Mouse (Mus musculus) MEL (cell line): ENCODE results near the gene Ppig.

Experiments used
- CHD2 ChIP-seq: IDR thresholded peaks from 2 replicates; pipeline ENCODE4 v1.6.1; 2011; ENCODE audit warnings: low read length, improper control_type of control experiment
- CTCF ChIP-seq, 3 experiments: IDR thresholded peaks in 2 of 3; conservative IDR thresholded peaks in 1 of 3; 2 replicates each; pipeline ENCODE4 v1.5.1; 2011 to 2012; ENCODE audit warnings: low read length in 3 of 3, low read depth in 2 of 3, mild to moderate bottlenecking in 2 of 3, improper control_type of control experiment in 1 of 3, inconsistent platforms in 1 of 3, mixed read lengths in 1 of 3, moderate library complexity in 1 of 3; ENCODE audit not compliant: control insufficient read depth in 1 of 3, insufficient read depth in 1 of 3, poor library complexity in 1 of 3, severe bottlenecking in 1 of 3
- ETS1 ChIP-seq: IDR thresholded peaks from 2 replicates; pipeline ENCODE4 v1.6.1; 2012; ENCODE audit warnings: low read depth, mild to moderate bottlenecking, inconsistent platforms, low read length, improper control_type of control experiment, moderate library complexity
- HCFC1 ChIP-seq: IDR thresholded peaks from 2 replicates; pipeline ENCODE4 v1.6.1; 2012; ENCODE audit warnings: low read depth, mild to moderate bottlenecking, inconsistent platforms, low read length, improper control_type of control experiment, moderate library complexity
- MAFK ChIP-seq: IDR thresholded peaks from 2 replicates; pipeline ENCODE4 v1.6.1; 2011; ENCODE audit warnings: low read depth, mild to moderate bottlenecking, low read length, improper control_type of control experiment, borderline replicate concordance
- MAX ChIP-seq: IDR thresholded peaks from 2 replicates; pipeline ENCODE4 v1.6.1; 2011; ENCODE audit warnings: low read length, improper control_type of control experiment
- POLR2AphosphoS2 ChIP-seq: IDR thresholded peaks from 2 replicates; pipeline ENCODE4 v1.6.1; 2011; ENCODE audit warnings: low read length, improper control_type of control experiment
- RAD21 ChIP-seq: IDR thresholded peaks from 2 replicates; pipeline ENCODE4 v1.6.1; 2011; ENCODE audit warnings: mild to moderate bottlenecking, low read depth, low read length, improper control_type of control experiment
- UBTF ChIP-seq: IDR thresholded peaks from 2 replicates; pipeline ENCODE4 v1.6.1; 2012; ENCODE audit warnings: low read depth, mild to moderate bottlenecking, inconsistent platforms, low read length, improper control_type of control experiment, moderate library complexity, borderline replicate concordance; ENCODE audit not compliant: insufficient read depth
- USF1 ChIP-seq: IDR thresholded peaks from 2 replicates; pipeline ENCODE4 v1.6.1; 2014; ENCODE audit warnings: low read depth, mild to moderate bottlenecking, inconsistent platforms, low read length, improper control_type of control experiment, moderate library complexity
- ZC3H11A ChIP-seq: IDR thresholded peaks from 2 replicates; pipeline ENCODE4 v1.6.1; 2012; ENCODE audit warnings: low read depth, mild to moderate bottlenecking, inconsistent platforms, low read length, improper control_type of control experiment
- ZNF384 ChIP-seq: IDR thresholded peaks from 2 replicates; pipeline ENCODE4 v1.6.1; 2012; ENCODE audit warnings: low read depth, mild to moderate bottlenecking, inconsistent platforms, low read length, improper control_type of control experiment

DNA sequence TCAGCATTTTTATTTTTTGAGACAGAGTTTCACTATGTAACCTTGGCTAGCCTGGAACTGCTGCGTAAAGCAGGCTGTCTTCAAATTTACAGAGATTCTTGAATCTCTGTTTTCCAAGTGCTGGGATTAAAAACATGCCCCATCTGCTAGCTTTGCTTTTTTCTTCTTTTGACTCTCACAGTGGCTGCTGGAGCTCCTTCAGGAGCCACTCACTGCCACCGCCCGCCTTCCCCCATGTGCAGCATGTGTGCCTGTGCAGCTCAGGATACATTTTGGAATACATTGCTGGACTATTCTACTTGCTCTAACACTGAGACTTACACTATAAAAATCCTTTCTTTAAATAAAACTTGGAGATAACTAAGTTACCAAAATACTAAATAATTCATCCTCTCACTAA lies 51.0 kb downstream of the Ppig start:
- TF ChIP-seq ZC3H11A, result no peak
- TF ChIP-seq MAFK, result no peak
- TF ChIP-seq RAD21, result no peak
- TF ChIP-seq USF1, result no peak
- TF ChIP-seq HCFC1, result no peak
- no peak for TF ChIP-seq MAX
- no peak for TF ChIP-seq CHD2
- TF ChIP-seq POLR2AphosphoS2, result no peak
- no peak for TF ChIP-seq ETS1
- TF ChIP-seq UBTF, result no peak
- TF ChIP-seq CTCF (IDR thresholded peaks at IDR 0.05 in 2 of 3, conservative IDR thresholded peaks at IDR 0.05 in 1 of 3; ENCODE audit: control insufficient read depth in 1 of 3, insufficient read depth in 1 of 3, low read depth in 2 of 3, low read length in 3 of 3, poor library complexity in 1 of 3, severe bottlenecking in 1 of 3), result no peak
- TF ChIP-seq ZNF384, result no peak
